Mouse (Mus musculus) urinary bladder, postnatal 14 days (tissue): ENCODE results near the gene Gm5941.
"Not testable (repeated sequence)": the region's sequence is repeated elsewhere in the genome, so short reads cannot be mapped to it uniquely, and the experiment has no call there.

Experiments
- DNase-seq: peaks from one replicate; pipeline ENCODE4 v3.0.0; 2021; ENCODE audit warnings: low spot score

The Gm5941 gene

DNA sequence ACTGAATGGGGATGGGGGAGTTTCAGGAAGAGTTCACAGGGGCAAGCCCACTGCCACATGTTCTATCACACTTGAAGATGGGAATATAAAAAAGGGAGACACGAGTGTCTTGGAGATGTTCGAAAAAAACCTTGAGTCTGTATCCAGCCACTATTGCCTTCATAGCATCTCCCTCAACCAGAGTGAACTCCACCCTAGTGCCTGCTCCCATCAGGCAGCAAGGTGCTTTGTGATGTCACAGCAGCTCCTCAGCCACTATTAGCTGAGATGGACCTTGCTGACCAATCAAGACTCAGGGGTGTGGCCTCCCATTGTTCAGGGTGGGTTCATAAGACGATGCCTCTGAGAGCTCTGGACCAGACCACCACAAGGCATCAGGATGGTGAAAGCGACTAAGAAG is at the start of gene Gm5941:
TSS of gene Gm5941 (plus strand) at position 301 of the 400 bp plus-strand sequence.
- not testable (repeated sequence) for DNase-seq

- DNase-seq: no peak
Observed at GRCm38 (mm10) chrX:92460496-92460895, 29.3 kb upstream of the Gm5941 start.

DNA sequence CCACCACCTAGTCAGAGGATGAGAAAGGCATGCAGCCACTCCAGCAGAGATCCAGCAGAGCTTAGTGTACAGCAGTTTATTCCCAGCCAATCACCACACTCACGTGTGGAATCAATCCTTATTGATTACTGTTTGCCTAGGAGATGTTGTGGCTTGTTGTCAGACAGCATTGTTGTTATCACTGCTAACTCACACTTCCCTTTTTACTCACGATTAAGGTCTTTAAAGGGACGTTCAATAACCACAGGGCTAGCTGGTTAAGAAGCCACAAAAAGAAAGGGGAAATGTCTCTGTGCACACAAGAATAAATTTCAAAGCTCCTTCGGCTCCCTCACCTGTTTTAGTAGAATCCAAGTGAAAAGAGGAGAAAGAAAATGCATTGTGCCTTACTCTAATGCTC is 25.0 kb upstream of the Gm5941 start:
- no peak for DNase-seq

GRCm38 (mm10) chrX:92498254-92498653 is 8.5 kb downstream of the Gm5941 start:
- DNase-seq: no peak

DNA sequence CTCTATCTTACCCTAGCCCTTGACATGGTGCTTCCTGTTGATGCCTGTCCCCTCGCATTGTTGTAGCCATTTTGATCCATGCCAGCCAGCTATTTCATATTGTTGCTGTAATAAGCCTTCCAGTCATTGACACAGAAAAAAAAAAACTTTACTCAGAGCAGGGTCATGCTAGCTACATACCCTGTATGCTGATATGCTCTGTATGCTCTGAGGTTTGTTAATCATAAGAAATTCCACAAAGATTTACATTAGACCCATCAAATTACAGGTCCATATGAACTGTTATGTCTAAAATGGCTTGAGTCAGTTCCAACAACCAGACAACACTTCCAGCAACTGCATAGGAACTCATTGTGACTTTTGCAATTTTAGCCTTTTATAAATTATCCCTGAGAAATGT is 38.1 kb downstream of the Gm5941 start:
- DNase-seq: no peak
